Mouse (Mus musculus) heart, adult 8-10 months (tissue): ENCODE results near the gene Vmn1r195. TPM values are rescaled to one million over a fixed set of nuclear protein-coding genes. Genes with fewer than 3 reads are reported as not detected.
"Not testable (repeated sequence)": the region's sequence is repeated elsewhere in the genome, so short reads cannot be mapped to it uniquely, and the experiment has no call there.

ENCODE experiments used
- DNase-seq: peaks from one replicate; pipeline ENCODE4 v3.0.0; 2022; ENCODE audit warnings: low spot score
- total RNA-seq, 4 experiments: library from RNA; stranded (reverse); gene quantifications; 2 replicates each; pipeline ENCODE4 v1.2.4; 2022

Gene Vmn1r195
- not detected for total RNA-seq

GRCm38 (mm10) chr13:22270222-22270621 lies at the start of gene Vmn1r195:
Vmn1r195 (plus strand) TSS chr13:22270522.
- DNase-seq = not testable (repeated sequence)

GRCm38 (mm10) chr13:22223060-22223459 lies 47.3 kb upstream of the Vmn1r195 start, which contains the start of gene Vmn1r193:
Vmn1r193 (minus strand) TSS chr13:22223160.
- not testable (repeated sequence) for DNase-seq

GRCm38 (mm10) chr13:22243915-22244314 lies 26.4 kb upstream of the Vmn1r195 start, which contains the start of gene Vmn1r194:
Vmn1r194 (plus strand) TSS chr13:22244215.
- no peak for DNase-seq

- no peak for DNase-seq
Observed at GRCm38 (mm10) chr13:22271721-22272120, 1.4 kb downstream of the Vmn1r195 start.

GRCm38 (mm10) chr13:22284578-22284977 lies 14.3 kb downstream of the Vmn1r195 start:
- DNase-seq = no peak

- DNase-seq = no peak
Observed at GRCm38 (mm10) chr13:22289620-22290019, 19.3 kb downstream of the Vmn1r195 start, which contains the start of gene Vmn1r196. Vmn1r196 (plus strand) TSS chr13:22289920.

- DNase-seq = not testable (repeated sequence)
Observed at GRCm38 (mm10) chr13:22308075-22308474, 37.8 kb downstream of the Vmn1r195 start.

- no peak for DNase-seq
Observed at GRCm38 (mm10) chr13:22315361-22315760, 45.0 kb downstream of the Vmn1r195 start.

- no peak for DNase-seq
Observed at GRCm38 (mm10) chr13:22317366-22317765, 47.0 kb downstream of the Vmn1r195 start.

GRCm38 (mm10) chr13:22320091-22320490 lies 49.8 kb downstream of the Vmn1r195 start:
- DNase-seq = no peak

GRCm38 (mm10) chr13:22324289-22324688 lies 54.0 kb downstream of the Vmn1r195 start, which contains the start of gene Vmn1r197:
Vmn1r197 (plus strand) TSS chr13:22324589.
- DNase-seq = no peak

Other genes with a start within 250 kb of the Vmn1r195 start
- 10 to 100 TPM in 2 of 4 experiments, 1 to 10 TPM in 2; 1.7 to 11.1 (median 9.1) TPM for gene Hist1h2ah, start 235.0 kb upstream of the Vmn1r195 start, total RNA-seq
- 10 to 100 TPM in 1 of 4 experiments, 1 to 10 TPM in 3; 4.6 to 13.2 (median 8.3) TPM for gene Hist1h2bk, start 234.7 kb upstream of the Vmn1r195 start, total RNA-seq
- 10 to 100 TPM; 11.6 to 17.7 (median 15.2) TPM for gene Hist1h4i, start 229.2 kb upstream of the Vmn1r195 start, total RNA-seq
- 10 to 100 TPM in 1 of 4 experiments, 1 to 10 TPM in 3; 2.7 to 12.6 (median 6.6) TPM for gene Hist1h2ag, start 227.6 kb upstream of the Vmn1r195 start, total RNA-seq
- 1 to 10 TPM; 1.4 to 7.1 (median 2.5) TPM for gene Hist1h2bj, start 227.3 kb upstream of the Vmn1r195 start, total RNA-seq
- not detected for gene Vmn1r188, start 186.1 kb upstream of the Vmn1r195 start, total RNA-seq
- not detected for gene Vmn1r189, start 164.7 kb upstream of the Vmn1r195 start, total RNA-seq
- gene Vmn1r191, start 86.6 kb upstream of the Vmn1r195 start, total RNA-seq = not detected
- not detected for gene Vmn1r192, start 79.4 kb upstream of the Vmn1r195 start, total RNA-seq
- not detected for gene Vmn1r193, start 47.4 kb upstream of the Vmn1r195 start, total RNA-seq
- not detected for gene Vmn1r194, start 26.3 kb upstream of the Vmn1r195 start, total RNA-seq
- gene Vmn1r196, start 19.4 kb downstream of the Vmn1r195 start, total RNA-seq = not detected
- not detected for gene Vmn1r197, start 54.1 kb downstream of the Vmn1r195 start, total RNA-seq
- not detected for gene Vmn1r198, start 79.8 kb downstream of the Vmn1r195 start, total RNA-seq
- gene Vmn1r199, start 109.3 kb downstream of the Vmn1r195 start, total RNA-seq = not detected
- not detected for gene Vmn1r200, start 119.9 kb downstream of the Vmn1r195 start, total RNA-seq
- gene Vmn1r201, start 201.4 kb downstream of the Vmn1r195 start, total RNA-seq = not detected
- not detected for gene Vmn1r202, start 234.9 kb downstream of the Vmn1r195 start, total RNA-seq
- gene Vmn1r203, start 247.6 kb downstream of the Vmn1r195 start, total RNA-seq = not detected